Mouse (Mus musculus) heart, postnatal 4 days (tissue): ENCODE results near the gene Arhgef33. TPM values are rescaled to one million over a fixed set of nuclear protein-coding genes. Genes with fewer than 3 reads are reported as not detected.
"Not testable (repeated sequence)": the region's sequence is repeated elsewhere in the genome, so short reads cannot be mapped to it uniquely, and the experiment has no call there.

Source experiments
- DNase-seq: peaks from one replicate; pipeline ENCODE4 v3.0.0; 2021
- total RNA-seq, 2 experiments: library from RNA; stranded (reverse); gene quantifications; 2 replicates each; pipeline ENCODE4 v1.2.3; 2021

Arhgef33 gene
- total RNA-seq, 2 experiments from 2014 or later, result 1.1 to 1.5 TPM

GRCm38 (mm10) chr17:80346591-80347125, 39.5 kb downstream of the Arhgef33 start:
- DNase-seq, result no peak

- DNase-seq, result no peak
Measured at GRCm38 (mm10) chr17:80347234-80347633, 40.0 kb downstream of the Arhgef33 start.

GRCm38 (mm10) chr17:80360245-80360644, 53.0 kb downstream of the Arhgef33 start:
- no peak for DNase-seq

- DNase-seq, result peak; percentile 23
Measured at GRCm38 (mm10) chr17:80367276-80367675, 60.1 kb downstream of the Arhgef33 start.

- DNase-seq, result no peak
Measured at GRCm38 (mm10) chr17:80368606-80369005, 61.4 kb downstream of the Arhgef33 start.

GRCm38 (mm10) chr17:80372989-80373725, 66.0 kb downstream of the Arhgef33 start, which contains the start of gene Gm10190:
Gene Gm10190 (minus strand): TSS chr17:80373541.
- DNase-seq, result peak; percentile 88

GRCm38 (mm10) chr17:80373726-80374096, 66.5 kb downstream of the Arhgef33 start:
- DNase-seq, result no peak

GRCm38 (mm10) chr17:80378386-80378785, 71.2 kb downstream of the Arhgef33 start:
- not testable (repeated sequence) for DNase-seq

- no peak for DNase-seq
Measured at GRCm38 (mm10) chr17:80385671-80386070, 78.5 kb downstream of the Arhgef33 start.

- no peak for DNase-seq
Measured at GRCm38 (mm10) chr17:80390024-80390423, 82.8 kb downstream of the Arhgef33 start.

- DNase-seq, result peak; percentile 55
Measured at GRCm38 (mm10) chr17:80391423-80392403, 84.5 kb downstream of the Arhgef33 start.

GRCm38 (mm10) chr17:80398243-80398642, 91.0 kb downstream of the Arhgef33 start:
- no peak for DNase-seq

GRCm38 (mm10) chr17:80411182-80411581, 104.0 kb downstream of the Arhgef33 start:
- no peak for DNase-seq

GRCm38 (mm10) chr17:80418572-80419210, 111.5 kb downstream of the Arhgef33 start:
- no peak for DNase-seq

GRCm38 (mm10) chr17:80420998-80421397, 113.8 kb downstream of the Arhgef33 start:
- DNase-seq, result no peak

- DNase-seq, result no peak
Measured at GRCm38 (mm10) chr17:80426171-80426570, 119.0 kb downstream of the Arhgef33 start.

GRCm38 (mm10) chr17:80426901-80427300, 119.7 kb downstream of the Arhgef33 start:
- no peak for DNase-seq

- peak; percentile 21 for DNase-seq
Measured at GRCm38 (mm10) chr17:80427966-80428365, 120.8 kb downstream of the Arhgef33 start.

GRCm38 (mm10) chr17:80431997-80432396, 124.8 kb downstream of the Arhgef33 start:
- DNase-seq, result no peak

- DNase-seq, result no peak
Measured at GRCm38 (mm10) chr17:80434430-80434829, 127.2 kb downstream of the Arhgef33 start.

GRCm38 (mm10) chr17:80435680-80436079, 128.5 kb downstream of the Arhgef33 start:
- DNase-seq, result no peak

GRCm38 (mm10) chr17:80445433-80445832, 138.2 kb downstream of the Arhgef33 start:
- DNase-seq, result no peak
